Mouse (Mus musculus) common myeloid progenitor, adult 5-6 weeks (primary cell): ENCODE measurements around the gene Gm21190. TPM values are rescaled to one million over a fixed set of nuclear protein-coding genes. Genes with fewer than 3 reads are reported as not detected.
"Not testable (repeated sequence)": the region's sequence is repeated elsewhere in the genome, so short reads cannot be mapped to it uniquely, and the experiment has no call there.

Source experiments
- ATAC-seq: replicated peaks from 2 replicates; pipeline ENCODE4 v1.8.0; 2016; ENCODE audit warnings: low read depth, mild to moderate bottlenecking, moderate TSS enrichment, inconsistent platforms; ENCODE audit not compliant: poor library complexity, severe bottlenecking
- total RNA-seq: library from RNA; stranded (forward); fragments of 200-1000, 187-1606 nt; gene quantifications from 2 replicates; pipeline ENCODE4 v1.2.3, GENCODE M21; 2017

Gm21190 gene
- not detected in 2 replicates for total RNA-seq

- not testable (repeated sequence) for ATAC-seq
Measured at GRCm38 (mm10) chr5:15529122-15529521, at the start of gene Gm21190. Gene Gm21190, minus strand, starts transcription at chr5:15529222.

GRCm38 (mm10) chr5:15577033-15577432 is 48.0 kb upstream of the Gm21190 start, which contains the start of gene Gm21083:
Gene Gm21083, plus strand, starts transcription at chr5:15577333.
- ATAC-seq, result not testable (repeated sequence)

- ATAC-seq, result not testable (repeated sequence)
Measured at GRCm38 (mm10) chr5:15573735-15574134, 44.7 kb upstream of the Gm21190 start.

- ATAC-seq, result not testable (repeated sequence)
Measured at GRCm38 (mm10) chr5:15561425-15562264, 32.6 kb upstream of the Gm21190 start.

GRCm38 (mm10) chr5:15558654-15559053 is 29.6 kb upstream of the Gm21190 start:
- not testable (repeated sequence) for ATAC-seq

- not testable (repeated sequence) for ATAC-seq
Measured at GRCm38 (mm10) chr5:15549606-15550005, 20.6 kb upstream of the Gm21190 start.

- ATAC-seq, result not testable (repeated sequence)
Measured at GRCm38 (mm10) chr5:15549134-15549533, 20.1 kb upstream of the Gm21190 start.

- not testable (repeated sequence) for ATAC-seq
Measured at GRCm38 (mm10) chr5:15548642-15549041, 19.6 kb upstream of the Gm21190 start.

GRCm38 (mm10) chr5:15522470-15522869 is 6.6 kb downstream of the Gm21190 start:
- not testable (repeated sequence) for ATAC-seq

- ATAC-seq, result not testable (repeated sequence)
Measured at GRCm38 (mm10) chr5:15522028-15522427, 7.0 kb downstream of the Gm21190 start.

GRCm38 (mm10) chr5:15520418-15520817 is 8.6 kb downstream of the Gm21190 start:
- ATAC-seq, result not testable (repeated sequence)

GRCm38 (mm10) chr5:15517150-15517549 is 11.9 kb downstream of the Gm21190 start:
- not testable (repeated sequence) for ATAC-seq

- ATAC-seq, result not testable (repeated sequence)
Measured at GRCm38 (mm10) chr5:15512236-15512635, 16.8 kb downstream of the Gm21190 start.

- not testable (repeated sequence) for ATAC-seq
Measured at GRCm38 (mm10) chr5:15509911-15510310, 19.1 kb downstream of the Gm21190 start.

- not testable (repeated sequence) for ATAC-seq
Measured at GRCm38 (mm10) chr5:15508460-15509451, 20.3 kb downstream of the Gm21190 start.

- ATAC-seq, result not testable (repeated sequence)
Measured at GRCm38 (mm10) chr5:15507757-15508459, 21.1 kb downstream of the Gm21190 start.

- ATAC-seq, result no peak
Measured at GRCm38 (mm10) chr5:15507309-15507619, 21.8 kb downstream of the Gm21190 start.

- peak; percentile 66; the same call in 1 of the 2 replicates for ATAC-seq
Measured at GRCm38 (mm10) chr5:15506575-15507308, 22.3 kb downstream of the Gm21190 start.

GRCm38 (mm10) chr5:15498774-15499400 is 30.1 kb downstream of the Gm21190 start:
- ATAC-seq, result not testable (repeated sequence)
